9 mouse cellular contexts compared by ENCODE assay signal in genomic region chr2:34963371-34963956, GRCm38 (mm10). TPM values are rescaled to one million over a fixed set of nuclear protein-coding genes. Genes with fewer than 3 reads are reported as not detected.
DNase-seq lines count a peak whose midpoint lies in the region; ATAC-seq and TF ChIP-seq lines count a peak whose summit lies in the region.
"Had no signal": no experiment of that assay in that cellular context is flagged by ENCODE, and none has a peak within 500 bp of the region (broad histone marks: within the 10 kb centered on the region; RNA-seq: fewer than 3 reads in every experiment).

No protein-coding gene starts in this region.

- H3K9me3 ChIP-seq in forebrain, embryonic 12.5 days: no peaks in the 10 kb centered on the region

- no peak overlapping the region for H3K4me2 ChIP-seq in forebrain, embryonic 12.5 days

- H3K4me3 ChIP-seq in testis, adult 2 months (ENCODE audit: control insufficient read depth, low read depth, low read length): peak overlapping the region; percentile 80
- no peak overlapping the region for H3K4me3 ChIP-seq in forebrain, embryonic 12.5 days (replicated peaks)

- ATAC-seq in monocyte, adult 5-6 weeks (replicated peaks; ENCODE audit: insufficient number of reproducible peaks, low FRiP score, low TSS enrichment, poor library complexity, severe bottlenecking): peak; percentile 51
- ATAC-seq in forebrain, embryonic 12.5 days (ENCODE audit: low FRiP score): no peak

- no peak for DNase-seq in testis, postnatal 10 days (ENCODE audit: low spot score)
- peak; percentile 56 for DNase-seq in kidney, adult 18-20 months
- DNase-seq in adrenal gland, adult 2 months: no peak
- no peak for DNase-seq in adipocyte (ENCODE audit: low spot score)
- DNase-seq in cerebellum, postnatal 36 days: no peak
- DNase-seq: liver had no signal

- H3K4me1 ChIP-seq in testis, adult 2 months (ENCODE audit: control insufficient read depth, insufficient read depth, low read length): peaks cover 18% of the 10 kb centered on the region
- H3K4me1 ChIP-seq in forebrain, embryonic 12.5 days: peaks cover 8% of the 10 kb centered on the region; the same call in 1 of the 2 replicates

- H3K9ac ChIP-seq in forebrain, embryonic 12.5 days: no peak overlapping the region

- peak overlapping the region; percentile 41; the same call in 1 of the 2 replicates for H3K27ac ChIP-seq in testis, adult 2 months (ENCODE audit: control insufficient read depth, insufficient read depth, low read depth, low read length)
- no peak overlapping the region for H3K27ac ChIP-seq in forebrain, embryonic 12.5 days

- no peak for TF ChIP-seq POLR2A in testis, adult 2 months (IDR thresholded peaks at IDR 0.05; ENCODE audit: control insufficient read depth, low read depth, low read length)

- H3K36me3 ChIP-seq in testis, adult 2 months (ENCODE audit: control insufficient read depth, insufficient read depth, low read length): no peaks in the 10 kb centered on the region
- no peaks in the 10 kb centered on the region for H3K36me3 ChIP-seq in forebrain, embryonic 12.5 days (replicated peaks)

- TF ChIP-seq CTCF in testis, adult 2 months (IDR thresholded peaks at IDR 0.05; ENCODE audit: control insufficient read depth, insufficient read depth, insufficient replicate concordance, low read depth, low read length): no peak

- no peaks in the 10 kb centered on the region for H3K27me3 ChIP-seq in testis, adult 2 months (ENCODE audit: control insufficient read depth, insufficient read depth, low read length)
- H3K27me3 ChIP-seq in forebrain, embryonic 12.5 days: peaks cover 11% of the 10 kb centered on the region

- 87% methylated on average over 13 of the region's 13 CpGs for WGBS in forebrain, embryonic 12.5 days

RNA-seq across cellular contexts. Expression of gene Traf1, which starts 1.9 kb away (rescaled TPM):
- polyA plus RNA-seq in testis, adult 2 months (2012; rRNA removed): 6.5 and 9.4 TPM in 2 replicates
- total RNA-seq in monocyte, adult 5-6 weeks (2017): 94.2 to 168 TPM (median 96.5 TPM) in 3 replicates
- 0.37 and 0.45 TPM in 2 replicates for polyA plus RNA-seq in forebrain, embryonic 12.5 days (2016; fragmentation: Nextera tagmentation; extraction: Ambion mirVana)
- total RNA-seq in adrenal gland, adult 2 months (2021): 1 to 10 TPM; 3.3 to 3.7 TPM
- polyA plus RNA-seq in adrenal gland, adult 2 months (2012; rRNA removed): 2.0 and 2.4 TPM in 2 replicates

RNA-seq across cellular contexts. Expression of gene Phf19, which starts 49.6 kb away (rescaled TPM):
- 0.21 and 0.91 TPM in 2 replicates for polyA plus RNA-seq in testis, adult 2 months (2012; rRNA removed)
- total RNA-seq in monocyte, adult 5-6 weeks (2017): 1.1 to 5.3 TPM (median 1.4 TPM) in 3 replicates
- polyA plus RNA-seq in forebrain, embryonic 12.5 days (2016; fragmentation: Nextera tagmentation; extraction: Ambion mirVana): 3.9 and 6.1 TPM in 2 replicates
- 1 to 10 TPM; 1.2 to 1.7 TPM for total RNA-seq in adrenal gland, adult 2 months (2021)
- polyA plus RNA-seq in adrenal gland, adult 2 months (2012; rRNA removed): 1.1 and 1.5 TPM in 2 replicates
